Mouse (Mus musculus) heart, embryonic 14.5 days (tissue): Measurements from ENCODE around the gene Sp3. TPM values are rescaled to one million over a fixed set of nuclear protein-coding genes. Genes with fewer than 3 reads are reported as not detected.

Experiments used
- ATAC-seq: fragments of 200-750 bp; cut with Nextera tagmentation; 2 replicates; pipeline ENCODE4 v1.8.0; 2017; ENCODE audit warnings: low read depth, moderate TSS enrichment; ENCODE audit not compliant: insufficient number of reproducible peaks, insufficient read depth, low FRiP score
- H3K27ac ChIP-seq, 2 experiments: fragments of 200-500 bp in 1 of 2; fragments of 300-500 bp in 1 of 2; sonication (generic) in 1 of 2; replicated peaks in 1 of 2; 2 replicates each; pipeline ENCODE4 v1.5.1; 2012 to 2014; ENCODE audit warnings: low read depth in 2 of 2, low read length in 2 of 2, control low read depth in 1 of 2, mild to moderate bottlenecking in 1 of 2, mixed read lengths in 1 of 2; ENCODE audit not compliant: control insufficient read depth in 1 of 2, insufficient read depth in 1 of 2
- H3K27me3 ChIP-seq: fragments of 300-500 bp; sonication (generic); 2 replicates; pipeline ENCODE4 v1.6.1; 2014; ENCODE audit warnings: mild to moderate bottlenecking, low read length, control low read depth; ENCODE audit not compliant: control insufficient read depth, insufficient read depth
- H3K36me3 ChIP-seq: fragments of 300-500 bp; sonication (generic); 2 replicates; pipeline ENCODE4 v1.6.1; 2014; ENCODE audit warnings: mild to moderate bottlenecking, control low read depth, low read length, mixed read lengths; ENCODE audit not compliant: control insufficient read depth, insufficient read depth
- H3K4me1 ChIP-seq, 2 experiments: fragments of 200-500 bp in 1 of 2; fragments of 300-500 bp in 1 of 2; sonication (generic) in 1 of 2; 2 replicates each; pipeline ENCODE4 v1.6.1; 2012 to 2014; ENCODE audit warnings: low read length in 2 of 2, control low read depth in 1 of 2, mixed read lengths in 1 of 2; ENCODE audit not compliant: control insufficient read depth in 2 of 2, insufficient read depth in 2 of 2
- H3K4me2 ChIP-seq: fragments of 300-500 bp; sonication (generic); 2 replicates; pipeline ENCODE4 v1.6.1; 2014; ENCODE audit warnings: mild to moderate bottlenecking, low read length
- H3K4me3 ChIP-seq, 2 experiments: fragments of 200-500 bp in 1 of 2; fragments of 300-500 bp in 1 of 2; sonication (generic) in 1 of 2; 2 replicates each; pipeline ENCODE4 v1.5.1; 2012 to 2014; ENCODE audit warnings: low read length in 2 of 2, mild to moderate bottlenecking in 2 of 2, control low read depth in 1 of 2, low read depth in 1 of 2, moderate library complexity in 1 of 2; ENCODE audit not compliant: control insufficient read depth in 1 of 2, insufficient read depth in 1 of 2
- H3K9ac ChIP-seq: fragments of 300-500 bp; sonication (generic); 2 replicates; pipeline ENCODE4 v1.6.1; 2014; ENCODE audit warnings: mild to moderate bottlenecking, low read length
- H3K9me3 ChIP-seq: fragments of 300-500 bp; sonication (generic); 2 replicates; pipeline ENCODE4 v1.6.1; 2016; ENCODE audit warnings: low read length, control low read depth; ENCODE audit not compliant: control insufficient read depth
- WGBS: fragments of 180-500 bp; shearing (Covaris S2); extraction: QIAGEN DNeasy Blood & Tissue Kit; methylation state at CpG from one replicate; pipeline ENCODE4 v1.1.7; 2014; 5-methylcytosine and 5-hydroxymethylcytosine counted together
- polyA plus RNA-seq: library from polyadenylated mRNA; unstranded; fragments of >200 nt; fragmentation: Nextera tagmentation; extraction: Ambion mirVana; gene quantifications from 2 replicates; pipeline ENCODE4 v1.2.1, GENCODE M21; 2014

Gene Sp3
- polyA plus RNA-seq: 41.2 and 47.8 TPM in 2 replicates

GRCm38 (mm10) chr2:72980337-72981074 lies at the start of gene Sp3:
Sp3 (minus strand) TSS chr2:72980446.
- Histone ChIP-seq H3K27me3 (no peaks in the 10 kb centered on the region), H3K4me2 (peak within 1 kb of the TSS; percentile 90), H3K9ac (peak within 1 kb of the TSS; percentile 87), H3K9me3 (no peaks in the 10 kb centered on the region), H3K4me3 (peak within 1 kb of the TSS; percentile 77 to 97), H3K36me3 (peaks cover 7% of the 10 kb centered on the region), H3K27ac (peak within 1 kb of the TSS; percentile 98 to 100), H3K4me1 (peaks cover 0 to 22% of the 10 kb centered on the region in 2 experiments; a peak in 2 of 4 replicates)
- peak; percentile 85 for ATAC-seq
- under 1% methylated on average over 64 of the region's 64 CpGs for WGBS

- Histone ChIP-seq H3K4me3 (no peak overlapping the region), H3K27me3 (no peaks in the 10 kb centered on the region), H3K4me2 (no peak overlapping the region), H3K4me1 (0 out of 4 replicates have a peak, but pooled peaks cover 0 to 2% of the 10 kb centered on the region in 2 experiments), H3K9me3 (peaks cover 3% of the 10 kb centered on the region; the same call in 1 of the 2 replicates), H3K36me3 (no peaks in the 10 kb centered on the region), H3K9ac (no peak overlapping the region), H3K27ac (no peak overlapping the region)
- ATAC-seq: no peak
- WGBS: 83% methylated on average over 3 of the region's 3 CpGs
These were observed 49.6 kb upstream of the Sp3 start for GRCm38 (mm10) chr2:73029846-73030245.

GRCm38 (mm10) chr2:73028019-73028418 lies 47.8 kb upstream of the Sp3 start:
- 75% methylated on average over 3 of the region's 3 CpGs for WGBS

GRCm38 (mm10) chr2:73027126-73027525 lies 46.9 kb upstream of the Sp3 start:
- Histone ChIP-seq H3K36me3 (no peaks in the 10 kb centered on the region), H3K4me3 (no peak overlapping the region), H3K4me1 (no peaks in the 10 kb centered on the region), H3K9ac (no peak overlapping the region), H3K4me2 (no peak overlapping the region), H3K9me3 (peaks cover 3% of the 10 kb centered on the region; the same call in 1 of the 2 replicates), H3K27me3 (no peaks in the 10 kb centered on the region), H3K27ac (no peak overlapping the region)
- WGBS: 67% methylated on average over 3 of the region's 3 CpGs
- no peak for ATAC-seq

More at GRCm38 (mm10) chr2:73028019-73028418, 47.8 kb upstream of the Sp3 start:
- Histone ChIP-seq H3K4me1 (no peaks in the 10 kb centered on the region), H3K9me3 (peaks cover 3% of the 10 kb centered on the region; the same call in 1 of the 2 replicates), H3K27ac (no peak overlapping the region), H3K4me3 (no peak overlapping the region), H3K27me3 (no peaks in the 10 kb centered on the region), H3K9ac (no peak overlapping the region), H3K36me3 (no peaks in the 10 kb centered on the region), H3K4me2 (no peak overlapping the region)
- no peak for ATAC-seq

GRCm38 (mm10) chr2:73023803-73024202 lies 43.6 kb upstream of the Sp3 start:
- Histone ChIP-seq H3K4me1 (peaks cover 5 to 15% of the 10 kb centered on the region in 2 experiments), H3K4me3 (no peak overlapping the region), H3K9me3 (no peaks in the 10 kb centered on the region), H3K4me2 (no peak overlapping the region), H3K27ac (no peak overlapping the region), H3K27me3 (no peaks in the 10 kb centered on the region), H3K9ac (no peak overlapping the region), H3K36me3 (no peaks in the 10 kb centered on the region)
- WGBS: 48% methylated on average over 6 of the region's 6 CpGs
- no peak for ATAC-seq

- no peak overlapping the region for H3K9ac ChIP-seq
- H3K27ac ChIP-seq: no peak overlapping the region
- no peaks in the 10 kb centered on the region for H3K36me3 ChIP-seq
- ATAC-seq: no peak
- no peaks in the 10 kb centered on the region for H3K27me3 ChIP-seq
- no peak overlapping the region for H3K4me3 ChIP-seq
- H3K9me3 ChIP-seq: no peaks in the 10 kb centered on the region
- H3K4me1 ChIP-seq: peaks cover 5 to 15% of the 10 kb centered on the region in 2 experiments
- 66% methylated on average over 6 of the region's 6 CpGs for WGBS
- H3K4me2 ChIP-seq: no peak overlapping the region
These were observed 40.8 kb upstream of the Sp3 start for GRCm38 (mm10) chr2:73021046-73021445.

GRCm38 (mm10) chr2:73019371-73020146 lies 39.3 kb upstream of the Sp3 start:
- Histone ChIP-seq H3K4me2 (0 out of 2 replicates have a peak overlapping the region, but pooled peaks have one; percentile 1), H3K27ac (peak overlapping the region; percentile 69 to 82), H3K9ac (no peak overlapping the region), H3K9me3 (no peaks in the 10 kb centered on the region), H3K27me3 (no peaks in the 10 kb centered on the region), H3K36me3 (no peaks in the 10 kb centered on the region), H3K4me1 (peaks cover 5 to 18% of the 10 kb centered on the region in 2 experiments), H3K4me3 (no peak overlapping the region)
- ATAC-seq: peak; percentile 59; the same call in 1 of the 2 replicates
- WGBS: 39% methylated on average over 9 of the region's 9 CpGs
